Mouse (Mus musculus) CH12.LX (cell line): ENCODE data around the gene Tm9sf3. TPM values are rescaled to one million over a fixed set of nuclear protein-coding genes. Genes with fewer than 3 reads are reported as not detected.

Experiments
- DNase-seq: peaks from one replicate; pipeline ENCODE4 v3.0.0-alpha.2; 2013; ENCODE audit errors: extremely low read depth
- H3K27ac ChIP-seq: 2 replicates; pipeline ENCODE4 v1.5.1; 2012; ENCODE audit warnings: low read depth, mild to moderate bottlenecking, control low read depth, moderate library complexity; ENCODE audit not compliant: insufficient read depth
- H3K27me3 ChIP-seq: replicated peaks from 2 replicates; pipeline ENCODE3; 2012; ENCODE audit warnings: inconsistent platforms
- H3K36me3 ChIP-seq, 2 experiments: replicated peaks in 1 of 2; 2 replicates each; pipeline versions ENCODE3 to v1.6.1; 2012; ENCODE audit warnings: inconsistent platforms in 1 of 2, low read length in 1 of 2, mild to moderate bottlenecking in 1 of 2, mixed read lengths in 1 of 2, moderate library complexity in 1 of 2; ENCODE audit not compliant: control insufficient read depth in 1 of 2, insufficient read depth in 1 of 2
- H3K4me1 ChIP-seq, 2 experiments: 2 replicates each; pipeline ENCODE4 v1.6.1; 2012; ENCODE audit warnings: inconsistent platforms in 1 of 2, moderate library complexity in 1 of 2; ENCODE audit not compliant: insufficient read depth in 2 of 2, control insufficient read depth in 1 of 2
- H3K4me2 ChIP-seq: 2 replicates; pipeline ENCODE4 v1.6.1; 2012; ENCODE audit warnings: low read depth, mild to moderate bottlenecking, control low read depth; ENCODE audit not compliant: poor library complexity, insufficient read depth, severe bottlenecking
- H3K4me3 ChIP-seq, 3 experiments: fragments of 150-350 bp in 1 of 3; sonication (generic) in 1 of 3; replicated peaks in 1 of 3; 2 replicates each; pipeline versions ENCODE3 to v1.5.1; 2011 to 2012; ENCODE audit warnings: low read depth in 2 of 3, low read length in 2 of 3, mild to moderate bottlenecking in 2 of 3, moderate library complexity in 2 of 3, control low read depth in 1 of 3, improper control_type of control experiment in 1 of 3, inconsistent platforms in 1 of 3, mixed read lengths in 1 of 3; ENCODE audit not compliant: poor library complexity in 1 of 3
- H3K79me2 ChIP-seq: replicated peaks from 2 replicates; pipeline ENCODE4 v1.6.1; 2012; ENCODE audit warnings: mild to moderate bottlenecking, moderate library complexity; ENCODE audit not compliant: control insufficient read depth, poor library complexity, insufficient read depth, severe bottlenecking; ENCODE audit errors: extremely low read depth
- H3K9ac ChIP-seq: 2 replicates; pipeline ENCODE4 v1.6.1; 2012; ENCODE audit warnings: low read depth, mild to moderate bottlenecking, control low read depth, moderate library complexity; ENCODE audit not compliant: insufficient read depth
- H3K9me3 ChIP-seq: replicated peaks from 2 replicates; pipeline ENCODE3; 2012; ENCODE audit warnings: low read length, inconsistent platforms, mixed read lengths
- BHLHE40 ChIP-seq: IDR thresholded peaks from 2 replicates; pipeline ENCODE4 v1.6.1; 2011; ENCODE audit warnings: mild to moderate bottlenecking, low read depth, low read length, improper control_type of control experiment
- EP300 ChIP-seq: IDR thresholded peaks from 2 replicates; pipeline ENCODE4 v1.6.1; 2011; ENCODE audit warnings: low read length, improper control_type of control experiment
- GABPA ChIP-seq: IDR thresholded peaks from 2 replicates; pipeline ENCODE4 v1.6.1; 2012; ENCODE audit warnings: low read depth, low read length, improper control_type of control experiment, inconsistent platforms; ENCODE audit not compliant: insufficient replicate concordance
- IRF4 ChIP-seq: IDR thresholded peaks from 2 replicates; pipeline ENCODE4 v1.6.1; 2014; ENCODE audit warnings: low read depth, mild to moderate bottlenecking, inconsistent platforms, low read length, improper control_type of control experiment
- JUN ChIP-seq: IDR thresholded peaks from 2 replicates; pipeline ENCODE4 v1.6.1; 2011; ENCODE audit warnings: low read depth, mild to moderate bottlenecking, low read length, improper control_type of control experiment, moderate library complexity; ENCODE audit not compliant: insufficient read depth
- JUND ChIP-seq: conservative IDR thresholded peaks from 2 replicates; pipeline ENCODE4 v1.6.1; 2011; ENCODE audit warnings: low read depth, low read length, improper control_type of control experiment
- KAT2A ChIP-seq: IDR thresholded peaks from 2 replicates; pipeline ENCODE4 v1.6.1; 2012; ENCODE audit warnings: low read length, improper control_type of control experiment, inconsistent platforms; ENCODE audit not compliant: insufficient replicate concordance
- MAX ChIP-seq: IDR thresholded peaks from 2 replicates; pipeline ENCODE4 v1.6.1; 2011; ENCODE audit warnings: low read length, improper control_type of control experiment
- MAZ ChIP-seq: IDR thresholded peaks from 2 replicates; pipeline ENCODE4 v1.6.1; 2012; ENCODE audit warnings: low read depth, mild to moderate bottlenecking, inconsistent platforms, low read length, improper control_type of control experiment, moderate library complexity
- MXI1 ChIP-seq: IDR thresholded peaks from 2 replicates; pipeline ENCODE4 v1.6.1; 2011; ENCODE audit warnings: mild to moderate bottlenecking, low read depth, low read length, improper control_type of control experiment
- MYC ChIP-seq: IDR thresholded peaks from 2 replicates; pipeline ENCODE4 v1.6.1; 2011; ENCODE audit warnings: low read depth, mild to moderate bottlenecking, improper control_type of control experiment, low read length
- NELFE ChIP-seq: IDR thresholded peaks from 2 replicates; pipeline ENCODE4 v1.6.1; 2011; ENCODE audit warnings: low read depth, low read length, improper control_type of control experiment
- POLR2A ChIP-seq: IDR thresholded peaks from 2 replicates; pipeline ENCODE4 v1.6.1; 2011; ENCODE audit warnings: low read depth, mild to moderate bottlenecking, improper control_type of control experiment, low read length
- POLR2AphosphoS2 ChIP-seq: IDR thresholded peaks from 2 replicates; pipeline ENCODE4 v1.6.1; 2011; ENCODE audit warnings: low read depth, low read length, improper control_type of control experiment
- SIN3A ChIP-seq: IDR thresholded peaks from 2 replicates; pipeline ENCODE4 v1.6.1; 2012; ENCODE audit warnings: low read length, improper control_type of control experiment, inconsistent platforms
- SMC3 ChIP-seq: IDR thresholded peaks from 2 replicates; pipeline ENCODE4 v1.6.1; 2011; ENCODE audit warnings: low read depth, low read length, improper control_type of control experiment
- TBP ChIP-seq: conservative IDR thresholded peaks from 2 replicates; pipeline ENCODE4 v1.6.1; 2011; ENCODE audit warnings: low read depth, low read length, improper control_type of control experiment
- TCF12 ChIP-seq: IDR thresholded peaks from 2 replicates; pipeline ENCODE4 v1.6.1; 2014; ENCODE audit warnings: low read depth, mild to moderate bottlenecking, inconsistent platforms, low read length, improper control_type of control experiment
- USF2 ChIP-seq: conservative IDR thresholded peaks from 2 replicates; pipeline ENCODE4 v1.6.1; 2011; ENCODE audit warnings: low read depth, low read length, improper control_type of control experiment
- ZNF384 ChIP-seq: IDR thresholded peaks from 2 replicates; pipeline ENCODE4 v1.6.1; 2012; ENCODE audit warnings: low read depth, low read length, improper control_type of control experiment, inconsistent platforms
- dilution Hi-C: fragments of 300-500 bp; cut with MboI; formaldehyde crosslinking; loops from 2 replicates; pipeline ENCODE4 v1.14.3; 2020; ENCODE audit warnings: low sequenced_read_pairs; ENCODE audit not compliant: extremely low pct_unique_long_range_greater_than_20kb, extremely low pct_ligation_motif_present
- in situ Hi-C: fragments of 300-500 bp; cut with MboI; formaldehyde crosslinking; loops from 3 replicates; pipeline ENCODE4 v1.14.3; 2019; ENCODE audit warnings: low sequenced_read_pairs, low pct_ligation_motif_present, low pct_unique_long_range_greater_than_20kb, mixed read lengths
- polyA plus RNA-seq: library from polyadenylated mRNA; unstranded; fragments of >175 nt; gene quantifications from 2 replicates; pipeline ENCODE4 v1.2.1, GENCODE M21; 2012; ENCODE audit warnings: low read depth; ENCODE audit not compliant: insufficient read length
- total RNA-seq, 2 experiments: library from RNA; depleted of rRNA; stranded (reverse); fragments of 300-350 nt in 1 of 2; fragments of >200 nt in 1 of 2; gene quantifications; 2 replicates each; pipeline ENCODE4 v1.2.3; 2012 to 2014

Tm9sf3 gene
- total and polyA plus RNA-seq, 3 experiments = 137 to 294 (median 182) TPM

GRCm38 (mm10) chr19:41254584-41254983 lies 9.2 kb downstream of the Tm9sf3 start:
- in situ Hi-C loops = no loop called here
- peaks cover 18 to 65% of the 10 kb centered on the region in 2 experiments for H3K36me3 ChIP-seq

DNA sequence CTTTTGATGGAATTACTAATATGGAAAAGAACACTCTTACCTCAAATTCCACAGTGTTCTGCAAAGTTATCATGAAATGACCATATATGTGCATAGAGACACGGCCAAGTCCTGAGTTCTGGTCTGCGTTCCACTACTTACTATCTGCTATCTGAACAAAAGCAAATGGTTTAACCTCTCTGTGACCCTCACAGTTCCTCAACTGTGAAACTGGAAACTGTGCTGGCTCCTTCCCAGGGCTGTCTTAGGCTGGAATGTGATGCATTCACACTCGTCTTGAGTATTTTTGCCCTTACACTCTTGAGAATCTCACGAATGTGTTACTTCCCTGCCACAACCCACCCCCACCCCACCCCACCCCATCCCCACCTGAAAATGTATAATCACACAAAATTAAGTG lies 14.8 kb downstream of the Tm9sf3 start:
- dilution Hi-C loops (no loop called here), in situ Hi-C loops (no loop called here)
- no peak overlapping the region for H3K4me2 ChIP-seq
- H3K4me1 ChIP-seq = no peaks in the 10 kb centered on the region
- H3K79me2 ChIP-seq = peaks cover 29% of the 10 kb centered on the region
- TF ChIP-seq KAT2A (no peak), SMC3 (no peak), MAX (no peak), MXI1 (no peak), JUND (no peak), JUN (no peak), SIN3A (no peak), BHLHE40 (no peak)
- H3K36me3 ChIP-seq = peaks cover 34 to 76% of the 10 kb centered on the region in 2 experiments
- H3K4me3 ChIP-seq = no peak overlapping the region
- H3K9ac ChIP-seq = no peak overlapping the region
- H3K27me3 ChIP-seq = no peaks in the 10 kb centered on the region
- no peaks in the 10 kb centered on the region for H3K9me3 ChIP-seq
- H3K27ac ChIP-seq = no peak overlapping the region
- no peak for DNase-seq

More at GRCm38 (mm10) chr19:41254584-41254983, 9.2 kb downstream of the Tm9sf3 start:
- Histone ChIP-seq H3K4me3 (no peak overlapping the region), H3K4me2 (no peak overlapping the region), H3K4me1 (peaks cover 3 to 15% of the 10 kb centered on the region in 2 experiments; a peak in 3 of 4 replicates), H3K27me3 (no peaks in the 10 kb centered on the region), H3K79me2 (peaks cover 63% of the 10 kb centered on the region), H3K9ac (no peak overlapping the region), H3K27ac (no peak overlapping the region), H3K9me3 (no peaks in the 10 kb centered on the region)
- dilution Hi-C loops = no loop called here
- TF ChIP-seq GABPA (no peak), EP300 (no peak), JUN (no peak), USF2 (no peak), MYC (no peak), SMC3 (no peak), IRF4 (no peak), MAZ (no peak), TBP (no peak), POLR2A (no peak), ZNF384 (no peak), TCF12 (no peak), POLR2AphosphoS2 (no peak), NELFE (no peak)
- no peak for DNase-seq
